Mouse (Mus musculus) testis, postnatal 14 days (tissue): ENCODE measurements at regions not wholly inside any gene's neighbourhood (a gene's known extent, or its start where the extent isn't known, plus 50 kb on each side); places are given as distances from the start of the nearest gene placed in this dataset.

ENCODE experiments used
- DNase-seq: peaks from one replicate; pipeline ENCODE4 v3.0.0; 2021; ENCODE audit warnings: low spot score

DNA sequence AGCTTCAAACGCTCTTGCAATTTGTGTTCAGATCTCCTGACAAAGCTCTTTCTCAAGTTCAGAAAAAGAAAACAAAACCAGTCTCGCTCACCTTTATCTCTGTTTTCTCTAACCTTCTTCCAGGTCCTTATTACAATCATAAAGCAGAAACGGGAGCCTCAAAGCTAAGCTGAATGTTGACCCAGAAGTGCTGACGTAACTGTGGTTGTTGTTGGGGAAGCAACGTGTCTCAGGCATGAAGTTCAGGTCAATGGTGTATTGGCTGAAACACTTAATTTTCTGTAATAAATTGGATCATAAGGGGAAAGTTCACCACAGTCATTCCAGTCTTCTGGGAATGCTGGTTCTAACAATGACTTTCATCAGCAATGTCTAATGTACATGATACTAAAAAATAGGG, 586.7 kb downstream of the Ofcc1 start:
- DNase-seq = no peak

DNA sequence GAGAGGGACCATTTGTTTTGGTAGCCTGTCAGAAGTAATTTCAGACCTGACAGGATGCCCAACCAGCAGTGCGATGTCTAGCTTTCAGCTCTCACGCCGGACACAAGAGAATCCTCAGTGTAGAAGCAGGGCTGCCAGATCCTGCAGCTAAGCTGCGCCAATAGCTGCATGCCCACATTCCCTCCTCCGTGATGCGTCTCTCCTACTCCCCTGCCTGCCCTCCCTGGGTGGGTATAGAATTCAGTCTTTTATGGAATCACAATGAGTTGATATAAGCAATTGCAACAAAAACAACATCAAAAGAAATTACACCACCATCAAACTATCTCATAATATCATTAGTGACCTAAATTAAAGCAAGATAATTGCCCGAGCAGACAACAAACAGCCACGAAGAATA, 587.1 kb downstream of the Ofcc1 start:
- DNase-seq = no peak

DNA sequence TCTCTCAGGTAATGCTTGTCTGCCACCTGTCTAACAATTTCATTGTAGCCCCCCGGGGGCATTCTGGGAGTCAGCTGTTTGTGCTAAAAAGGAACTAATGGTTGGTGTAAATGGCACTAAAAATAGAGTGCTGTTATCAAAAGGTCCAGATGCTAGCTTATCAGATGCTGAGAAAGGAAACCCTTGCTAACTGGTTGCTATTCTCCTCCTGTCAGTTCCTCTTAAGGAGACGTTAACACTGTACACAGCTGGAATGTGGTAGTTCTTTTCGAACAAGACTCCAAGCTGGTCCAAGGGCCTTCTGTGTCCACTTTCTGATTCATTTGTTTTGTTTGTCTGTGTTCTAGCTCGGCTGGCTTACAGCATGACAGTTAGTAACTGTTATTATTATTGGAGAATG, 592.0 kb downstream of the Ofcc1 start:
- DNase-seq = no peak

DNA sequence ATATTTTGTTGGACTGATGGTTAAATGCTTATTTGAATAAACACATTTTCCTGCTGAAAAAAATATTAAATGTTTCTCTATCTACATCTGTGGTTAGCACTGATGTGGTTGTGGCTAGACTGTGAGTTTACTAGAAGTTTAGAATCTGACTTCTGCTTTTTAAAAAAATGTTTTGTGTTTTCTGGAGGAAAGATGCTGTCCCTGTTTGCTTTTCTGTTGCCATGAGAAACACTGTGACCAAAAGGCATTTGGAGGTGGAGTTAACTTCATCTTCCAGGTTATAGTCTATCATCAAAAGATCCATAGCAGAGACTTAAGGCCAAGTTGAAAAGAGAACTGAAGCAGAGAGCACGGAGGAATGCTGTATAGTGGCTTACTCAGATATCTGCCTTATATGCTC, 594.4 kb downstream of the Ofcc1 start:
- DNase-seq = no peak
